Mouse (Mus musculus): ENCODE measurements at regions not wholly inside any gene's neighbourhood (a gene's known extent, or its start where the extent isn't known, plus 50 kb on each side); places are given as distances from the start of the nearest gene placed in this dataset.
A peak's percentile ranks its signal among the peaks of the same experiment; 100 is the strongest.

DNA sequence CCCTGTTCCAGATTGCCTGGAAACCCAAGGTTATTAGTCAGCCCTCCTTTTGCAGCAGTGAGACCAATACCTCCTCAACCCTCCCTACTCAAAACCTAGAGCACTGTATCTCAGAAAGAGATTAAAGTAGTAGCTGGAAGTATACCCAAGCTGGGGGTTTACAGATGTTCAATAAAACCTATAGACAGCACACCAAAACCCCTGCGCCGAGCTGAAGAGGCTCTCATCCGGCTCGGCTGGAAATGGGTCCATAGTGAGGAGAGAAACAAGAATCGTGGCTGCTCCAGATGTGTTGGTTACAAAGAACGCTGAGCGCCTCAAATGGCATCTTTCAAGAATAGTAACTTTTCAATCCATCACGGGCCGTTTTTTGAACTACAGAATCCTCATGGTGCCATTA is 273.7 kb downstream of the Rwdd3 start:
- no peak for DNase-seq

DNA sequence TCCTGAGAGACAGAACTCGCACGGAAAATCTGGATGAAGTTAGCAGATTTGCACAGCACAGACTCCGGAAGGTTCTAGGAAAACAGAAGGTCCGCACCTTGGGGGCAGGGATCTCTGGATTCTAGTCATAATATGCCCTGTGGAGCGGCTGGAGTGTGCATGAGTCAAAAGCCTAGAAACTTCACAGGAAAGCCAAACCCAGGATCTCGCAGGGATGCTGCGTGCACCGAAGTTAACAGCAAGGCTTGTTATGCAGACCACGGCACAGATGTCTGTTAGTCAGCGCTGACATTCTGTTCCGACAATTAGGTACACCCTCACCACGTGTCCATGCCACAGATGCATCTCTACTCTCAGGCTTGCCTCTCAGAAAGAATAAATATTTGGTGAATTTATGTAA is 274.3 kb downstream of the Rwdd3 start:
- DNase-seq: no peak

DNA sequence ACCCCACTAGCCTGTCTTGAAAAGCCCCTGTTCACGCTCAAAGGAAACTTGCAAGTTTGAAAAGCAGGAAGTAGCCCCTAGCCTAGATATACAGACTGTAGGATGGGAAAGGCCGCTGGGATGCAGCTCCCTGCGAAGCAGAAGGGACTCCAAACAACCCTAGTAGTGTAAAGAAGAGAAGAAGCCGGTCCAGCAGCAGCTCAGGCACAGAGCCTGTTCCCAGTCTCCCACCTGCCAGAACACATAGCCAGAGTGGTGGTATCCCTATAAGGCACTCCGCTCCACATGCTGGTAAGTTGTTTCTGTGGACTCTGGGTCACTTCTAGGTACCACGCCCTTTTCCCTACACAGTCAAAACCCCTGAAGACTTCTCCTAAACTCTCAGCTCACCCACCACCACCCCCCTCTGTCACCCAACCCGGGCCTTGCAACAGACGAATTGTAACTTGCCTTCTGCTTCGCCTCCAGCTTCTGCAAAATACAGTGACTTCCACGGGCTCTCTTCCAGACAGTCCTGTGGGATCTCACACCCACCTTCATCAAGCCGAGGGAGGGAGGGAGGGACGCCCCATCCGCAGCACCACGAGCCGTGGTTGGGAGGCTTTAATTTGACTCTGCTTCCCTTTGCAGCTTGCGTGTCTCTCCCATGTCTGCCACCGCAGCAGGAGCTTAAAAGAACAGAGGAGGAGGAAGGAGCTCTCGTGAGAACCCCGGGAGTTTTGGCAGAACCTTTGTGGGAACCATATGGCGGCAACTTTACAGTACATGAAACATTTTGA is 285.2 kb downstream of the Rwdd3 start:
- DNase-seq: peak; percentile 47

DNA sequence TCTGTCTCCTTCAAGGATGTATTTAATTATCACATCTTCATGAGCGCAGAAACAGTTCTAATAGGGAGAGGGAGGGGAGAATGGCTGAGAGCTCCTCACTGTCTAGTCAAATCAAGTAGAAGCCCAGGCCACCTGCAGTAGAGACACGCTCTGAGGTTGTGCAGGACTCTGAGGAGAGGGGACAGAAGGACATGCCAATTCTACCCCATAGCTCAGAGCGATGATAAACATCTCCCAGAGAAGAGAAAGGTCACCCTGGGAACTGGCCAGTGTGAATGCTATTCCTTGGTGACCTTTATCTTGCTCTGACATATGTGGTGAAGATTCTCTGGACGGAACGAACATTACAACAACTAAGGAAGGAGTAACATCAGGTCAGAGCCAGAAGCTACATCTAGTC is 286.1 kb downstream of the Rwdd3 start:
- no peak for DNase-seq

DNA sequence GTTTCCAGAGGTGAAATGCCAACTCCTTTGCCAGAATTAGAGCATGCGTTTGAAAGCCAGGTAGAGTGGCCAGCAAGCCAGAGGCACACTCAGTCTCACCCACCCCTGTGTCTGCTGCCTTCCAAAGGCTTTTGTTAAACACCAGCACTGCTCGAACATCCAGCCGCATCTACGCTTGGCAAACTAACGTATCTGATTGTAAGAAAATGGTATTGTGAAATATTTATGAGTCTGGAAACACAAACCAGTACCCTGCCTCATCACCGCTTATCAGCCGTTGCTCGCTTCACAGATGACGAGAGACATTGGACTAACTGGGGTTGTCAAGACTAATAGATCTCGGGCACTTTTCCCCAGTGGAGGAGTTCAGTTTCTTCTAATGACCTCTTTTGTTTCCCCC is 287.3 kb downstream of the Rwdd3 start:
- no peak for DNase-seq

DNA sequence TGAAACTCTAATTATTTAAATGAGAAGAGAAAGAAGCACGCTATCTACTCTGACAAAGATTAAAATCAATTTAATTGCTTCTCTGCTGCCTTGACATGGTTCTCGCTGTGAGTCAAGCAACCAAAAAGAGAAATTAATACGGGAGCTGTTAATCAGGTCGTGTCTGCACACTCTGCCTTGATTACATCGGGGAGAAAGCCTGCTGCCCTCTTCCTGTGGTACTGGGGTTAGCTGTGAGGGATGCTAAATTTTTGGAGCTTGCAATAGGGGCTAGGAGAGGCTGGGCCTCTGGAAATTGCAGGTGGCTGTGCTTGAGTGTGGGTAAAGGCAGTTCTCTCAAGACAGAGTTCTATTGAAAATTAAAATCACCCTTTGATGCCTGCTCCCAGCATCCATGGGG is 287.8 kb downstream of the Rwdd3 start:
- DNase-seq: no peak

DNA sequence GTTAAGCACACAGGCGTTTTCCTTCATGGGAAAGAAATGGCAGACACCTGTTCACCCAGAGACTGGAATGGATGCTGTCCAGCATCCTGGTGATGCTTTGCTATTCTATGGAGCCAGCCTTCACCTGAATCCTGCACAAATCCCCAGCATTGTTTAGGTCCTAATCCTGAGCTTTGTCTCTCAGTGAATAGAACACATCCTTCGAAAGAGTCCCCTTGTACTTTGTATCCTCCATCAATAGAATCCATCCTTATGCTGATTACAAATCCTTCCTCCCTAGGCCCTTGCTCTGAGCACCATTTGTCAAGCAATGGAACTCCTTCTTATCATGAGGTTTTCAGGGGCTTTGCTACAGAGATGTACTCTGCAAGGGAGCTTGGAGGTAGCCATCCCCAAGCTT is 292.1 kb downstream of the Rwdd3 start:
- no peak for DNase-seq

DNA sequence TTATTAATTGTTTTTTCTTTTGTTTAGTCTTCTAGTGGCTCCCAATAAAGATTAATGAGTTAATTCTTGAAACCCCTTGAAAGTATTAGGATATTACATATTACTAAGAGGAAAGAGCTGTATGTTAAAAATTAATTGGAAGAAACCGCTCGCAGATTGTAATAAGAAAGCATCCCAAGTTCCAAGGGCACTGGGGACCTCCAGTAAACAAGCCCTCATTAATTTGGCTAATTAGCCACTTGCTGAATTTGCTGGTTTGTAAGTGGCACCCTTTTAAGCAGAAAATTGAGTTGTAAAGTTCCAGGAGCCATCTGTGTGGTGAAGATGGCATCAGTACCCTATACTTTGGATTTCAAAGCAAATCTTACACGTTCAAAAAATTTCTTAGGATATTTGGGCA is 295.8 kb downstream of the Rwdd3 start:
- no peak for DNase-seq

DNA sequence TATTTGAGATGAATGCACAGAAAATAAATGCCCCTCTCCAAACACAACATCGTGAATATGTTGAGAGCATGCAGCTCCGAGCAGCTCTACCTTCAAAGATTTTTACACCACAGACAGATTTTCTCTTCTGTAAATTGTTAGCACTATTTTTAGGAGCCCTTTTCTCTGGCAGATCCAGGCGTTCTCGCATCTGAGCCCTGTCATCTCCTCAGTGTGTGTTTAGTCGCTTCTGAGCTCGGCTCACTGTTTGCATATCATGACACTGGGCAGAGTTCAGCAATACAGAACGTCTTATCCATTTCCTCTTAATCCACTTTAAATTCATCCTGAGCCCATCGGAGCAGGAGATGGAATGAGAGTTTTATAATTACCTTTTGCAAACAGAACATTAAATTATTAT is 306.5 kb downstream of the Rwdd3 start:
- DNase-seq: no peak

DNA sequence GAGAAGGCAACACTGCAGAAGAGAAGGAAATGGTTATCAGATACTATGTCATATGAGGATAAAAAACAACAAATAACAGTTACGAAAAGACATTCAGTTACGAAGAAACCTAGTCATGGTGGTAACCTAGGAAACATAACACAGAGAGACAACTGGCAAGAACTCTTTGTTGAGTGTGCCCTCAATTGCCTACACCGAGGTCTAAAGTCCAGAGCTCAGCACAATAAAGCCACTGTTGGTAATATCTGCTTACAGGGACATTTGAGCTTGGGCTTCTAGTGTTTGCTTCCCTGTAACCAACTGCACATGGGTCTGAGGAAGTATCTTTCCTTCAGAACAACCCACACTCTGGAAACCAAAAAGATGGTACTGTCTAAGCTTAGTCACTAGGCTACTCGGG is 309.9 kb downstream of the Rwdd3 start:
- DNase-seq: no peak

DNA sequence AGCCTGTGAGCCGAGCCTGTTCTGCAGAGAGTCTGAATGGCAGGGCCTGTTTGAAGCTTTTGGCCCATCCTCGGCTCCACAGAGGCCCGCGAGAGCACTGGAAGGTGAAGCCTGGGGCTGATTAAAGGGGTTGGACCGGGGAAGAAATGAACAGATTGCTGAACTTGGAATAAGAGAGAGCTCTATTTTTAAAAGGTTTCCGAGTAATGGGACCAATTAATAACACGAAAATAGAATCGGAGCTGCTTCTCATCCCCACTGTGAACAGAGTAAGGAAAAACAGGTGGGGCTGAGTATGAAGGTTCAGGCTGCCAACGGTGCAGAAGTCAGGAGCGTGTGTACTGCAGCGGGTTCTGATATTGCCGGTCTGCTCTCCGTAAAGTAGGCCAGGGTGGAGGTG is 313.2 kb downstream of the Rwdd3 start:
- no peak for DNase-seq

DNA sequence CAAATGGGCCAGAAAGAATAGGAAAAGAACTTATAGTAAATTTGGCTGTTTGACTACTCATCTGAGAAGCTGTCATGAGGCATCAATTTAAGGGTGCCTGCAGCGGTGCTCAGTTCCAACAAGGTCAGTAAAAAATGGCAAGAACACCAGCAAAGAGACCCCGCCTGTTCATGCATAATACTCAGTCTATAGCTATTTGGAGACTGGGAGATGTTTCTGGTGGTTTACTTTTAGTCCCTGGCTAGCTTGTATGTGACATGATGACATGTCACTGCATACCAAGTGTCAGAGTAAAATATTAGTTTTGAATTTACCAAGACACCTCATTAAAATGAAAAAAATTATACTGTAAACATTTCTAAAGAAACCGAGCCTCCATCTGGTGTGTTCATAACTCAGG is 317.2 kb downstream of the Rwdd3 start:
- no peak for DNase-seq

DNA sequence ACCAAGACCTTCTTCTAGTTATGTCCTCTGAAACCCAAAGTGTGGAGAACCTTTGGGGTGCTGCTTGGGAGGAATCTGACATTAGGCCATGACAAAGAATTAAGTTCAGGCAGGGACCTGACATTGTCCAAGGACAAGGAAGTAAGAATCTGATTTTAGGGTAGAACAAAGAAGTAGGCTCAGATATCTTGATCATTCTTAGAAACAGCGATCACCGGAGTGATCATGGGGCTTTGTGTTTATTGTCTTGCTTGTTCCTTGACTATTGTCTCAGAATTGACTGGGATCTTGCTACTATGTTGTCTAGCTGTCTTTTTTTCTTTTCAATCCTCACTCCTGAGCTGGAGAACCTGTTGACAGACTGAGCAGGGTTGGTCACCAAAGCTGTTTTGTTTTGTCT is 327.9 kb downstream of the Rwdd3 start:
- DNase-seq: no peak

DNA sequence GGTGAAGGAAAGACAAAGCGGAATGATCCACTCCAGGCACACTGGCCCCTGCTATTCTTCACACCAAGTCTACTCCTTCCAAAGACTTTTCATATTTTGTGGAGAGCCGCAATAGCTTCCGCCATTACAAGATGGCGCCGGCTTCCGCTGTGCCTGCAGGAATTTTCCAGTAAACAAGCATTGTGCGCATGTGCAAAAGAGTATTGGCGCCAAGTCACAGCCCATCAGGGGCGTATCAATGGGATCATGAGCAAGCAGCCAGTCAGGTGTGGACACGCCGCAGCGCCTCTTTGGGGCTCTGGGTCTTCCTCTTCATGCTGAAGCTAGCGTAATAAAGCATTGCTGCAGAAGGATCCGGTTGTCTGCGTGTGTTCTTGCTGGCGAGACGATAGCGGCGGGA is 348.0 kb downstream of the Rwdd3 start:
- no peak for DNase-seq

DNA sequence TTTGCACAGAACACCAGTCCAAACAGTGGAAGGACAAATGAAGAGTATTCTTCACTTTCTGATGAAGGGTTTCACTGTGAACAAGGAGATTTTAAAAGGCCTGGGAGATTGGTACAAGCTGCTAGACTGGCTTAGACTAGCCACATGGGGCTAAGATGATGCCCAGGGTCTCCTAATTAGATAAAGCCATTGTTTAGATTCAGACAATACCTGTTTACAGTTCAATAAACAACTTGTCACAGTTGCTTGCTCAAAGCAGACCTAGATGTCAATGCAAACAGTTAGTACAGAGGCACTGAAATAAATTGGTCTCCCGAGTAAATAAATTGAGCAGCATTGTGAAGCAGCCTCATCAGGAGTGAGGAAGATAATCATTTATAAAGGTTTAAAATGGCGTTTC is 359.6 kb downstream of the Rwdd3 start:
- no peak for DNase-seq

DNA sequence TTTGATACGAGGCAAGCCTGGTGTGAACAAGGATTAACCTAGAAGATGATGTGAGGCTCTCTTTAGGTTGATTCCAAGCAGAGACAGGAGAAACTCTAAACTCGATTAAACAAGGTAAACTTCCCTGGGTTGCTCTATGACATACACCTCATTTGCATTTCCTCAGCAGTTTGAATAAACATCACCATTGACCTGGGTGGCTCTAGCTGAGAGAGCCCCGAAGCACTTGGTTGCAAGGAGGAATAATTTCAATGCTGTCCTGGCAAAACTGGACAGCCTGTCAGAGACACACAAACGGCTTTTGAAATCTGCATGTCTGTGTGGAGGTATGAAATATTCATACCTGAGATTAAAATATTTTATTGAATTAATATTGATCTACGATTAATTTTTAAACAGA is 361.0 kb downstream of the Rwdd3 start:
- no peak for DNase-seq

DNA sequence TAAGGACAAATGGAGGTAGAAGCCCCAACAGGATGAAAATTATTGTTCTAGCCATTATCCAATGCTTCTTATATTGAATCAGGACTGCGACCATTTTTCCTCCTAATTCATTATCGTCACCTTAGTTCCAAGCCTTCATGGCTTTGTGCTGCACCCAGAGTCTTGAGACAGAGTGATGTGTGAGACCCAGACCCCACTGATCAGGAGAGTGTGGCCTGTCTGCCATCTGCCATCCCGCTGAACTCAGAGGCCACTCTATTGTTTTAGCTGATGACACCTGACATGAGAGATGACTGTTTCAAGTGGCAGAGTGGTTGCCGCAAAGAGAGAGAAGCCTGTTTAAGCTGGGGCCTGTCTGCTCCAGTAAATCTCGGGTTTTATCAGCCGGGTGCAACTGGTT is 361.4 kb downstream of the Rwdd3 start:
- no peak for DNase-seq

DNA sequence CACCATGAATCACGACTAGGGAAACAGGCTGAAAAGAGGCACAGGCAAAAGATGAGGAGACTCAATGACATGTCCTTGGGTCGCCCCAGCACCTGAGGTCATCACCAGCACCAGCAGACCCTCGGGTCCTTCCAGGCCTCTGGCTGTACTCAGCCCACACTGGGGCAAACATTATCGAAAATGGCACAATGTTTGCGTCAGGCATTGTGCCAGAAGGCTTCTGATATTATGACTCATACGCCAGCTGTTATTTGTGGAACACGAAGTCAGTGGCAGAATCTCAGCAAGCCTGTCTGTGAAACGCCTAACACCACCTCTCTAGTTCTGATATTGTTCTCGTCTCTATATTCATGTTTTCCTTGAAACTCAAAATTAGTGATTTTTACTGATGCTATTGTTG is 384.8 kb downstream of the Rwdd3 start:
- no peak for DNase-seq

DNA sequence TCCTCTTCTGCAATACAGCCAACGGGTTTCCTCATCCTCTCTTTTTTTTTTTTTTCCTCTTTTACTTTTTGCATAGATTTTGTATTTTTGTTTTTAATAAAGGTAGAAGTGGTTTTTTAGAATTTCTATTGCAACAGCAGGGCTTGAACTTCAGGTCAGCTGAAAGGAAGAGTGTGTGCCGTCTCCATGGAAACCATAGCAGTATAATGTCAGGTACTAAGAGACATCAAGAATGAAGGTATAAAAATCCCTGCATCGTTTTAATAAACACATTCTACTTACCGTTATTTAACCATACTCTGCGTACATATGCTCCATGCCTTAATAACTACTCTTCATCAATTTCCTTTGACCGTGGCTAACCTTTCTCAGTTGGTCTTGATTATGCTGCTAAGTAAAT is 390.0 kb downstream of the Rwdd3 start:
- DNase-seq: no peak

DNA sequence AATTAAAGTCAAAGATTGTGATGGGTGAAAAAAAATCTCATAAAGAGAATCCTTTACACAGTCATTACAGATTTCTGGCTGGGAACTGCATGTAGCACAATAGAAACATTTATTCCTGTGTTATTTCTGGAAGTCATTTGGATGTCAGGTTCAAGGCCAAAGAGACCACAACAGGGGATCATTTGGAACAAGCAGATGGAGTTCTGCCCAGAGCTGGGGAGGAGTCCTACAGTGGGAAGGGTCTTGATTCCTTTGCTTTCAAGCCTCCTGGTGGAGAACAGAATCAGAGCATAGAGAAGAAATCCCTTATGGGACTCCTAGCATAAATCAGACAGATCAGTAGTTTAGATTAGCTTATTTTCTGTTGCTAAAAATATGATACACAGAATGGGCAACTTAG is 392.4 kb downstream of the Rwdd3 start:
- no peak for DNase-seq

DNA sequence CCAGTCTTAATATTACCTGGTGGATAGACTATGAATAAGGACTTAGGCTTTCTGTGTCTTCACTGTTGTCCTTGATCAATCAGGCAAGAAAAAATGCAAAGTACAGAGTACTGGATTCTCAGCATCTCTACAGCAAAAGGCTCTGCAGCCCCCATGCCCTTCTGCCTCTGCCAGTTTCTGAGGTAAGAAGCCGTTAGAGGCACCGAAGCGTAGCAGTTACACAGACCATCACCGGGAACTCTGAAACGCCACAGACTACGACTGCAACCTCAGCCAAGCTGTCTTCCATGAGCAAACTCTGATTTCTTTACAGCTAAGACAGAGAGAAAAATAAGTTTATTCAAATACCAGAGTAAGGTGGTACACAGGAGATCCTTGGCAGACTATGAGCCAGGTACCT is 396.5 kb downstream of the Rwdd3 start:
- no peak for DNase-seq

DNA sequence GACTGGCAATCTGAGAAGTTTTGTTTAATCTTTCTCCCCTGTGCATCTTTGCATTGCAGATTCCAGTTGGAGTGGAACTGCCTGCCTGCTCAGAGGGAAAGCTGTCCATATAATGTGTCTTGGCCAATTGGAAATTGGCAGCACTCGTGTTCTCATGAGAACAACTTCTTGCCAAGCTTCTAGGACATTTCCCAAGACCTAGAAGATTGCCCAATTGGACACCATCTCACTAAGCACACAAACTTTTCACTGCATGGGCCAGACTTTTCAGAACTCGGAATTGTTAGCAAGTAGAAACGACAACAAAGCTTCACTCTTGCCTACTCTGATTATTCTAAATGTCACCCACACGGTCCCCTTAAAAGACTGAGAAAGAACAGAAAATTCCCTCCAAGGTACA is 409.8 kb downstream of the Rwdd3 start:
- DNase-seq: no peak

DNA sequence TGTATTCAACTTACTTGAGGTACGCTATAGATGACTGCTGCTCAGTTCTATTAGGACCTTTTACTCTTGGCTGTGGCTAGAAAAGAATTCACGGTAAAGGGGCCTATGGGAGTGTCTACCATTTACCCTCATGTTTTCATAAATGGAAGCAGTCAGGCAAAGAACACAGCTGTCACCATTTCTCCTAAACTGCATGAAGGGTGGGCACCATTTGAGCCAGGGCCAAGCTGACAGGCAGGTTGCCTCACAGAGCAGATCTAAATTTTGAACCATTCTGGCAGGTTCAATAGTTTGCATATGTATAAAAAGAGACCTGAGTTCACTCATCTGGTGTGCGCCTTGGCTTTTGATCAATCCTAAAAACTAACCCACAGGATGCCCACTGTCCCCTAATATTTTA is 410.3 kb downstream of the Rwdd3 start:
- DNase-seq: no peak

DNA sequence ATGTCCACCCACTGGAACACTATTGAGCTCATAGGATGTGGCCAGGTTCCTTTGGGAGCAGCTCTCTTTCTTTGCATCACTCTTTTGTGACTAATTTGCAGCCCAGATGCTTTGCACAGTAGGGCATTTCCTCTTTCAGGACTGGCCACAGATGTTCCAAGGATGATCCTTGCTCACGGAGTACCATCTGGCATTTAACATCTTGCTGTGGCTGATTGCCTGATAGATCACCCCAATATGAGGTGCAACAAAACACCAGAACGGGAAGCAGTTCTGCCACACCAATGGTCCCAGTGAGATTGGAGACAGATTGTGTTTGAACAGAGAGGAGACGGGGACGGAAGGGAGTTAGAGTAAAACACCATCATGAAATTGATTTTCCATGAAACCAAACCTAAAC is 423.0 kb downstream of the Rwdd3 start:
- DNase-seq: no peak

DNA sequence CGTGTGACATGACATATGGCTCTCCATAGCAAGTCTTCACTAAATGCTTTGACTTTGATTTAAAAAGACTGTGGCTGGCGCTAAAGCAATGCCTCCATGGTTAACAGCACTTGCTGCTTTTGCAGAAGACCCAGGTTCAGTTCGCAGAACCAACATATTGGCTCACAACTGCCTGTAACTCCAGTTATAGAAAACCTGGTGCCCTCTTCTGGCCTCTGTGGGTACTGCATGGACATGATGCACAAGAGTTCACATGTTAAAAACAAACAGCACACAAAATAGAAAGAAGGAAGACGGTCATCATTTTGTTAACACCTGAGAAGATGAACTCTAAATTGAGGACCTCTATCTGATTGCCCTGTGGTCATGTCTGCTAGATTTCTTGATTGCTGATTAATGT is 423.8 kb downstream of the Rwdd3 start:
- DNase-seq: peak; percentile 22

DNA sequence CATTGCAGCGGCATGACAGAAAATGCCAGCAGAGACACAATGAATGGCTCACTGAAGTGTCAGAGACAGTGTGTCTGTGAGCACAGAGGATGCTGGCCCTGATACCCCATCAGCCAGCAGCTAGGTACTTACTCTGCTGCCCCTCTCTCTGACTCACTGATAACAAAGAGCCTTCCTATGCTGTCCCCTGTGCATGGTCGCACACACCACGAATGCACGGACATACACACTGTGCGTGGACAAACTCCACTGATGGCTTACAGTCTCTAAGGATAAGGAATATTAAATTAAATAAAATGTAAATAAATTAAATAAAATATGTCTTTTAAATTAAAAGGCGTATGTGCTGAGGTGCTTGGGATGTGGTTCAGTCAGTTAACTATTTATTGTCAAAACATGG is 438.2 kb downstream of the Rwdd3 start:
- DNase-seq: no peak
